Mouse (Mus musculus): ENCODE measurements around the gene Epb42. TPM values are rescaled to one million over a fixed set of nuclear protein-coding genes. Genes with fewer than 3 reads are reported as not detected.
A peak's percentile ranks its signal among the peaks of the same experiment; 100 is the strongest.

Gene Epb42
- total and polyA plus RNA-seq, 3 experiments = not detected

DNA sequence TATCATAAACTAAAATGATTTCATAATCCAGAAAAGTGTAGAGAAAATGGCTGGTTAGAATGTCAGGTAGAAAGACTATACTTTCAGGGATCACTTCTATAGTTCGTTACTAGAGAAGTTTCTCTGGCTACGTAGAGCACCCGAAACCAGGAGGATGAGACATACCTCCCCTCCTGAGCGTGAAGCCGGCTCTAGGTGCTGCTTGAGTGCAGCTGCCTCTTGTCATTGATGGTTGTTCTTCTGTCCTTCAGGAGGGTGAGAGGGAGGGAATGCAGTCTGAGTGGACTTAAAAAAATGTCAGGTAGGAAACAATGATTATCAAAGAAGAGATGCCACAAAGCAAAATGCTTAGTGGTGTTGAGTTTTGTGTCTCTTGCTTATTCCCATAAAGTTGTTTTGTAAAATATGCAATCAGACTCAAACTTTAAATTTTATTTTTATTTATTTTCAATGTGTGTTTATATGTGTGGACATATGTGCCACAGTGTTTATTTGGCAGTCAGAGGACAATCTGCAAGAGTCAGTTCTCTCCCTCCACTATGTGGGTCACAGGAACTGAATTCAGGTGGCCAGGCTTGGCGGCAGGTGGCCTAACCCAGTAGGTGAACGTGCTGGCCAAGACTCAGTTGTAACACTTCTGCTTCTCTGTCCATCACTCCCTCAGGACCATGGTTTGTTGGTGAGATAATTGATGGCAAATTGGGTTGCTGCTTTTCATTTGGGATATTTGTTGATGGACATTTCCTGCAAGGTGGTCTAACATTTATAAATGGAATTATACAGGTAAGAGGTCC, 32.7 kb downstream of the Epb42 start:
- DNase-seq (ENCODE audit: extremely low read depth) = no peak
- Histone ChIP-seq H3K79me2 (replicated peaks; ENCODE audit: control insufficient read depth, extremely low read depth, insufficient read depth, poor library complexity, severe bottlenecking) (0 out of 2 replicates have a peak, but pooled peaks cover 2% of the 10 kb centered on the region), H3K4me2 (ENCODE audit: insufficient read depth, low read depth, poor library complexity, severe bottlenecking) (no peak overlapping the region), H3K27ac (ENCODE audit: insufficient read depth, low read depth) (no peak overlapping the region), H3K36me3 (replicated peaks in 1 of 2; ENCODE audit: control insufficient read depth in 1 of 2, insufficient read depth in 1 of 2, low read length in 1 of 2) (peaks cover 7 to 9% of the 10 kb centered on the region in 2 experiments), H3K4me1 (ENCODE audit: control insufficient read depth in 1 of 2, insufficient read depth in 2 of 2) (peaks cover 0 to 7% of the 10 kb centered on the region in 2 experiments; a peak in 2 of 4 replicates), H3K9ac (ENCODE audit: insufficient read depth, low read depth) (no peak overlapping the region), H3K9me3 (replicated peaks; ENCODE audit: low read length) (no peaks in the 10 kb centered on the region), H3K27me3 (replicated peaks) (no peaks in the 10 kb centered on the region), H3K4me3 (replicated peaks in 1 of 3; ENCODE audit: low read depth in 2 of 3, low read length in 2 of 3, poor library complexity in 1 of 3) (no peak overlapping the region)
- TF ChIP-seq JUND (conservative IDR thresholded peaks at IDR 0.05; ENCODE audit: low read depth, low read length) = no peak
- no peak for TF ChIP-seq IRF4 (IDR thresholded peaks at IDR 0.05; ENCODE audit: low read depth, low read length)
- no peak for TF ChIP-seq MAFK (IDR thresholded peaks at IDR 0.05; ENCODE audit: insufficient replicate concordance, low read length)
- no peak for TF ChIP-seq MAX (IDR thresholded peaks at IDR 0.05; ENCODE audit: low read length)
- no peak for TF ChIP-seq HCFC1 (IDR thresholded peaks at IDR 0.05; ENCODE audit: low read depth, low read length)
- TF ChIP-seq GABPA (IDR thresholded peaks at IDR 0.05; ENCODE audit: insufficient replicate concordance, low read depth, low read length) = no peak
- no peak for TF ChIP-seq MAZ (IDR thresholded peaks at IDR 0.05; ENCODE audit: low read depth, low read length)
- no peak for TF ChIP-seq MXI1 (IDR thresholded peaks at IDR 0.05; ENCODE audit: low read depth, low read length)
- TF ChIP-seq E2F4 (IDR thresholded peaks at IDR 0.05; ENCODE audit: insufficient replicate concordance, low read depth, low read length) = no peak
- no peak for TF ChIP-seq ZNF384 (IDR thresholded peaks at IDR 0.05; ENCODE audit: low read depth, low read length)
- in situ Hi-C loops (cut with MboI; ENCODE audit: low pct_ligation_motif_present, low pct_unique_long_range_greater_than_20kb, low sequenced_read_pairs) (no loop called here), dilution Hi-C loops (cut with MboI; ENCODE audit: extremely low pct_ligation_motif_present, extremely low pct_unique_long_range_greater_than_20kb, low sequenced_read_pairs) (no loop called here)

DNA sequence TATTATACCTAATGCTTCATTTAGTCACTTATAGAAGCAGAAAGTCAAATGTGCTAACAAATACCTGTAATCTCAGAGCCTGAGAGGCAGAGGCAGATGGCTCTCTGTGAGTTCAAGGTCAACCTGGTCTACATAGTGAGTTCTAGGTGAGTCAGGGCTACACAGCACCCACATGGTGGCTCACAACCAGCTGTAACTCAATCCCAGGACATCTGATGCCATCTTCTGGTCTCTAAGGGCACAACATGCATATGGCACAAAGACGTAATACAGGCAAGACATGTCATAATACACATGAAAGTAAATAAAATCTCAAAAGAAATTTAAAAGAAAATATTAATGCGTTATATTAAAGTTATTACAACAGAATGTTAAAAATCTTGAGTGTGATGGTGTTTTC, 33.3 kb downstream of the Epb42 start:
- DNase-seq (ENCODE audit: extremely low read depth) = peak; percentile 39
- dilution Hi-C loops (cut with MboI; ENCODE audit: extremely low pct_ligation_motif_present, extremely low pct_unique_long_range_greater_than_20kb, low sequenced_read_pairs) = no loop called here

DNA sequence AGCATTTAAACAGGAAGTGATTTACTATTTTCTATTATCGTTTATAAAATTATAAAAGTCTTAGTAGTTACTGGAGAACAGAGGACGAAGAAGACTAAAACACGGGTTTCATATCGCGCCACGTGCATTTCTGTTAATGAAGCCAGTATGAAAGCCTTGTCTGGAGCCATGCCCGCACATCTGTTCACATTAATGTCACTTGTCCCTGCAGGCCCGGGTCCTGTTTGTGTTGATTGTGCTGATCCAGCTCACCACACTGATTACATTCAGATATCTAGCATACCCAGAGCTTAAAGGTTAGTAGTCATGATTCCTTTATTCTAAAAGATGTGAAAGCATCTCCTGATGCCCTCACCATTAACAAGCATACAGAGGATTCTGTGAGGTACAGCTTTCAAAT, 38.0 kb downstream of the Epb42 start:
- TF ChIP-seq SMC3 (IDR thresholded peaks at IDR 0.05; ENCODE audit: low read depth, low read length) = no peak
- no peak for TF ChIP-seq CHD2 (IDR thresholded peaks at IDR 0.05; ENCODE audit: low read length)
- TF ChIP-seq ZC3H11A (IDR thresholded peaks at IDR 0.05; ENCODE audit: low read depth, low read length) = no peak
- no peak for TF ChIP-seq GABPA (IDR thresholded peaks at IDR 0.05; ENCODE audit: insufficient replicate concordance, low read depth, low read length)
- no peak for TF ChIP-seq SIN3A (IDR thresholded peaks at IDR 0.05; ENCODE audit: low read length)
- TF ChIP-seq UBTF (IDR thresholded peaks at IDR 0.05; ENCODE audit: low read depth, low read length) = no peak
- TF ChIP-seq BHLHE40 (IDR thresholded peaks at IDR 0.05; ENCODE audit: low read depth, low read length) = no peak
- TF ChIP-seq E2F4 (IDR thresholded peaks at IDR 0.05; ENCODE audit: insufficient replicate concordance, low read depth, low read length) = no peak
- no peak for TF ChIP-seq JUND (conservative IDR thresholded peaks at IDR 0.05; ENCODE audit: low read depth, low read length)
- no peak for TF ChIP-seq CHD1 (IDR thresholded peaks at IDR 0.05; ENCODE audit: low read depth, low read length)
- no peak for TF ChIP-seq ZNF384 (IDR thresholded peaks at IDR 0.05; ENCODE audit: low read depth, low read length)
- TF ChIP-seq JUN (IDR thresholded peaks at IDR 0.05; ENCODE audit: insufficient read depth, low read depth, low read length) = no peak
- TF ChIP-seq CTCF (conservative IDR thresholded peaks at IDR 0.05 in 1 of 2, IDR thresholded peaks at IDR 0.05 in 1 of 2; ENCODE audit: low read depth in 2 of 2, low read length in 2 of 2) = no peak
- TF ChIP-seq USF1 (IDR thresholded peaks at IDR 0.05; ENCODE audit: low read depth, low read length) = no peak
- TF ChIP-seq MAFK (IDR thresholded peaks at IDR 0.05; ENCODE audit: insufficient replicate concordance, low read length) = no peak
- dilution Hi-C loops (cut with MboI; ENCODE audit: extremely low pct_ligation_motif_present, extremely low pct_unique_long_range_greater_than_20kb, low sequenced_read_pairs) (no loop called here), in situ Hi-C loops (cut with MboI; ENCODE audit: low pct_ligation_motif_present, low pct_unique_long_range_greater_than_20kb, low sequenced_read_pairs) (no loop called here)
- Histone ChIP-seq H3K9ac (ENCODE audit: insufficient read depth, low read depth) (no peak overlapping the region), H3K36me3 (replicated peaks in 1 of 2; ENCODE audit: control insufficient read depth in 1 of 2, insufficient read depth in 1 of 2, low read length in 1 of 2) (peaks cover 10% of the 10 kb centered on the region in 2 experiments), H3K27me3 (replicated peaks) (no peaks in the 10 kb centered on the region), H3K9me3 (replicated peaks; ENCODE audit: low read length) (no peaks in the 10 kb centered on the region), H3K4me2 (ENCODE audit: insufficient read depth, low read depth, poor library complexity, severe bottlenecking) (no peak overlapping the region), H3K27ac (ENCODE audit: insufficient read depth, low read depth) (no peak overlapping the region), H3K4me3 (replicated peaks in 1 of 3; ENCODE audit: low read depth in 2 of 3, low read length in 2 of 3, poor library complexity in 1 of 3) (no peak overlapping the region), H3K79me2 (replicated peaks; ENCODE audit: control insufficient read depth, extremely low read depth, insufficient read depth, poor library complexity, severe bottlenecking) (no peaks in the 10 kb centered on the region), H3K4me1 (ENCODE audit: control insufficient read depth in 1 of 2, insufficient read depth in 2 of 2) (no peaks in the 10 kb centered on the region)
- no peak for DNase-seq (ENCODE audit: extremely low read depth)

More for the DNA sequence above, 33.3 kb downstream of the Epb42 start:
- no peaks in the 10 kb centered on the region for H3K9me3 ChIP-seq (replicated peaks; ENCODE audit: low read length)
- H3K9ac ChIP-seq (ENCODE audit: insufficient read depth, low read depth) = no peak overlapping the region
- no peak overlapping the region for H3K4me3 ChIP-seq (replicated peaks in 1 of 3; ENCODE audit: low read depth in 2 of 3, low read length in 2 of 3, poor library complexity in 1 of 3)
- TF ChIP-seq CTCF (conservative IDR thresholded peaks at IDR 0.05 in 1 of 2, IDR thresholded peaks at IDR 0.05 in 1 of 2; ENCODE audit: low read depth in 2 of 2, low read length in 2 of 2) (peak in 1 of 2 experiments; percentile 55; a peak in 2 of 4 replicates), RAD21 (IDR thresholded peaks at IDR 0.05; ENCODE audit: low read depth, low read length) (peak; percentile 55), SMC3 (IDR thresholded peaks at IDR 0.05; ENCODE audit: low read depth, low read length) (peak; percentile 11; the same call in 1 of the 2 replicates), ZNF384 (IDR thresholded peaks at IDR 0.05; ENCODE audit: low read depth, low read length) (no peak)
- H3K27me3 ChIP-seq (replicated peaks) = no peaks in the 10 kb centered on the region
- H3K27ac ChIP-seq (ENCODE audit: insufficient read depth, low read depth) = no peak overlapping the region
- H3K4me2 ChIP-seq (ENCODE audit: insufficient read depth, low read depth, poor library complexity, severe bottlenecking) = no peak overlapping the region
- H3K36me3 ChIP-seq (replicated peaks in 1 of 2; ENCODE audit: control insufficient read depth in 1 of 2, insufficient read depth in 1 of 2, low read length in 1 of 2) = peaks cover 9 to 10% of the 10 kb centered on the region in 2 experiments
- peaks cover 0 to 4% of the 10 kb centered on the region in 2 experiments; a peak in 2 of 4 replicates for H3K4me1 ChIP-seq (ENCODE audit: control insufficient read depth in 1 of 2, insufficient read depth in 2 of 2)
- in situ Hi-C loops (cut with MboI; ENCODE audit: low pct_ligation_motif_present, low pct_unique_long_range_greater_than_20kb, low sequenced_read_pairs) = no loop called here
- H3K79me2 ChIP-seq (replicated peaks; ENCODE audit: control insufficient read depth, extremely low read depth, insufficient read depth, poor library complexity, severe bottlenecking) = no peaks in the 10 kb centered on the region
